Mouse (Mus musculus): ENCODE data around the gene Gm9602.
"Not testable (repeated sequence)": the region's sequence is repeated elsewhere in the genome, so short reads cannot be mapped to it uniquely, and the experiment has no call there.

The Gm9602 gene

GRCm38 (mm10) chr14:4776037-4776436, at the start of gene Gm9602:
TSS of gene Gm9602 (plus strand) at chr14:4776337.
- DNase-seq (ENCODE audit: low read depth, low spot score) = not testable (repeated sequence)

- not testable (repeated sequence) for DNase-seq (ENCODE audit: low read depth, low spot score)
These were observed 30.3 kb downstream of the Gm9602 start for GRCm38 (mm10) chr14:4806421-4806820.

- not testable (repeated sequence) for DNase-seq (ENCODE audit: low read depth, low spot score)
These were observed 45.8 kb downstream of the Gm9602 start for GRCm38 (mm10) chr14:4821950-4822349.
